Mouse (Mus musculus): ENCODE results near the gene Cntn1.

Gene Cntn1

GRCm38 (mm10) chr15:92050996-92051352, at the start of gene Cntn1:
Gene Cntn1 (plus strand): TSS chr15:92051165.
- DNase-seq = peak; percentile 75 to 81

- DNase-seq = no peak
Measured at GRCm38 (mm10) chr15:92001431-92001830, 49.5 kb upstream of the Cntn1 start.

GRCm38 (mm10) chr15:92012165-92013083, 38.5 kb upstream of the Cntn1 start:
- DNase-seq = no peak

- DNase-seq = no peak
Measured at GRCm38 (mm10) chr15:92034111-92034510, 16.9 kb upstream of the Cntn1 start.

- DNase-seq = no peak
Measured at GRCm38 (mm10) chr15:92042538-92042937, 8.4 kb upstream of the Cntn1 start.

- DNase-seq = no peak
Measured at GRCm38 (mm10) chr15:92046042-92046441, 4.9 kb upstream of the Cntn1 start.

- DNase-seq = no peak
Measured at GRCm38 (mm10) chr15:92048031-92048430, 2.9 kb upstream of the Cntn1 start.

GRCm38 (mm10) chr15:92048531-92048930, 2.4 kb upstream of the Cntn1 start:
- DNase-seq = no peak

GRCm38 (mm10) chr15:92051353-92052132, 578 bp downstream of the Cntn1 start:
- peak; percentile 6 for DNase-seq

- DNase-seq = no peak
Measured at GRCm38 (mm10) chr15:92052133-92052463, 1.1 kb downstream of the Cntn1 start.

- DNase-seq = no peak
Measured at GRCm38 (mm10) chr15:92057553-92057952, 6.6 kb downstream of the Cntn1 start.

- DNase-seq = no peak
Measured at GRCm38 (mm10) chr15:92060986-92061385, 10.0 kb downstream of the Cntn1 start.

- DNase-seq = no peak
Measured at GRCm38 (mm10) chr15:92079416-92079815, 28.5 kb downstream of the Cntn1 start.

- DNase-seq = no peak
Measured at GRCm38 (mm10) chr15:92085876-92086275, 34.9 kb downstream of the Cntn1 start.

- peak; percentile 16 to 38 for DNase-seq
Measured at GRCm38 (mm10) chr15:92087691-92088286, 36.8 kb downstream of the Cntn1 start.

GRCm38 (mm10) chr15:92090787-92091186, 39.8 kb downstream of the Cntn1 start:
- DNase-seq = no peak

GRCm38 (mm10) chr15:92092041-92092440, 41.1 kb downstream of the Cntn1 start:
- no peak for DNase-seq

- no peak for DNase-seq
Measured at GRCm38 (mm10) chr15:92099410-92100174, 48.6 kb downstream of the Cntn1 start.

GRCm38 (mm10) chr15:92101956-92102355, 51.0 kb downstream of the Cntn1 start:
- no peak for DNase-seq

GRCm38 (mm10) chr15:92112455-92112854, 61.5 kb downstream of the Cntn1 start:
- DNase-seq = peak in 1 of 2 experiments; percentile 5

GRCm38 (mm10) chr15:92132936-92133335, 82.0 kb downstream of the Cntn1 start:
- DNase-seq = no peak

GRCm38 (mm10) chr15:92134254-92134653, 83.3 kb downstream of the Cntn1 start:
- no peak for DNase-seq

- no peak for DNase-seq
Measured at GRCm38 (mm10) chr15:92137026-92137425, 86.1 kb downstream of the Cntn1 start.
